Mouse (Mus musculus): ENCODE measurements around the gene Rap1a. TPM values are rescaled to one million over a fixed set of nuclear protein-coding genes. Genes with fewer than 3 reads are reported as not detected.

The Rap1a gene
- total RNA-seq (2023; ENCODE audit: inconsistent age) = 110 to 139 TPM (median 129 TPM) in 4 replicates

GRCm38 (mm10) chr3:105801191-105802166 lies at the start of gene Rap1a:
Gene Rap1a, minus strand, starts transcription at chr3:105801336.

GRCm38 (mm10) chr3:105704031-105705008 lies 96.8 kb downstream of the Rap1a start, which contains the start of gene Inka2:
Gene Inka2, plus strand, starts transcription at chr3:105704599.

GRCm38 (mm10) chr3:105687324-105688060 lies 113.6 kb downstream of the Rap1a start, which contains the start of gene Ddx20:
Gene Ddx20, minus strand, starts transcription at chr3:105687574.

Other genes with a start within 250 kb of the Rap1a start
- 30.4 to 34.4 TPM (median 32.8 TPM) in 4 replicates for gene Ddx20, start 113.8 kb downstream of the Rap1a start, total RNA-seq (2023; ENCODE audit: inconsistent age)
- 0.19 to 0.78 TPM (median 0.29 TPM) in 3 of 4 replicates, not detected in the other for gene Inka2, start 96.7 kb downstream of the Rap1a start, total RNA-seq (2023; ENCODE audit: inconsistent age)
- 0.70 to 1.00 TPM in 2 of 4 replicates, not detected in the others for gene Adora3, start 69.5 kb upstream of the Rap1a start, total RNA-seq (2023; ENCODE audit: inconsistent age)
- not detected in 4 replicates for gene Tmigd3, start 69.6 kb upstream of the Rap1a start, total RNA-seq (2023; ENCODE audit: inconsistent age)
- gene I830077J02Rik, start 131.3 kb upstream of the Rap1a start, total RNA-seq (2023; ENCODE audit: inconsistent age) = 19.4 to 25.5 TPM (median 23.3 TPM) in 4 replicates
- gene Wdr77, start 158.0 kb upstream of the Rap1a start, total RNA-seq (2023; ENCODE audit: inconsistent age) = 37.0 to 50.7 TPM (median 42.9 TPM) in 4 replicates
- 128 to 143 TPM (median 135 TPM) in 4 replicates for gene Atp5f1, start 158.8 kb upstream of the Rap1a start, total RNA-seq (2023; ENCODE audit: inconsistent age)
- 1.8 to 3.6 TPM (median 3.1 TPM) in 4 replicates for gene Ovgp1, start 172.4 kb upstream of the Rap1a start, total RNA-seq (2023; ENCODE audit: inconsistent age)
- 0.58 to 2.5 TPM (median 1.2 TPM) in 3 of 4 replicates, not detected in the other for gene Pifo, start 213.3 kb upstream of the Rap1a start, total RNA-seq (2023; ENCODE audit: inconsistent age)
- not detected in 4 replicates for gene Chil5, start 231.5 kb upstream of the Rap1a start, total RNA-seq (2023; ENCODE audit: inconsistent age)